Mouse (Mus musculus) testis, postnatal 10 days (tissue): ENCODE results near the gene Gm45140.
"Not testable (repeated sequence)": the region's sequence is repeated elsewhere in the genome, so short reads cannot be mapped to it uniquely, and the experiment has no call there.

Experiments
- DNase-seq: peaks from one replicate; pipeline ENCODE4 v3.0.0; 2021; ENCODE audit warnings: low spot score

Gene Gm45140

DNA sequence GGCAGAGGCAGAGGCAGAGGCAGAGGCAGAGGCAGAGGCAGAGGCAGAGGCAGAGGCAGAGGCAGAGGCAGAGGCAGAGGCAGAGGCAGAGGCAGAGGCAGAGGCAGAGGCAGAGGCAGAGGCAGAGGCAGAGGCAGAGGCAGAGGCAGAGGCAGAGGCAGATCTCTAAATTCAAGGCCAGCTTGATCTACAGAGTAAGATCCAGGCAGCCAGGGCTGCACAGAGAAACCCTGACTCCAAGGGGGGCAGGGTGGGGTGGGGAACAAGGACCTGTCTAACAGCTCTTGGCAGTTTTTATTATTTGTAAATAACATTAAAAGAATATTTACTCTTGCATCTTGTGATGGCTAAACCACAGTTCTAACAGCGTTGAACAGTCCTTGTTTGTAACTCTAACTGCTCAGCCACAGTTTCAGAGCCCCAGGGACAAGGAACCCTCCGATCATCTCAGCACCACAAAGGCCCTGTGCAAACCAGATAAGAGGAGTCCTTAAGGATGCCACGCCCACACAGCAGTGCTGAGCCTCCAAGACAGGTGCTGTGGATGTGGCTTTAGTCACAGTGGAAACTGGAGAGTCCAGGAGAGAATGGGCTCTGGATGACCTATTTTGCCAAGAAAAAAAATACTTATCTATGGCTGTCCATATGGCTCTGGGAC is 59.9 kb downstream of the Gm45140 start:
- no peak for DNase-seq

DNA sequence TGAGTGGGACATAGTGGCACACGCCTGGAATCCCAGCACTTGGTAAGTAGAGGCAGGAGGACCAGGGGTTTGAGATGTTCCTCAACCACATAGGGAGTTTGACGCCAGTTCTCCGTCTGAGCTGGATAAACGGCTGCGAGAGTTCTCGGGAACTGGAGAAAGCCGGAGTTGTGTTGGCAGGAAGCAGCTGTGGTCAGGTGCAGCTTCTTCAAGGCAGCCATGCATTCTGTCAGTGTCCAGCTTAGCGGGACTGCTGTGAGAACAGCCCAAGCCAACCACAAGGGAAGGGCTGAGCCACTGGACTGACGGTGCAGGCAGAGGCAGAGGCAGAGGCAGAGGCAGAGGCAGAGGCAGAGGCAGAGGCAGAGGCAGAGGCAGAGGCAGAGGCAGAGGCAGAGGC is 60.7 kb downstream of the Gm45140 start:
- DNase-seq: no peak

DNA sequence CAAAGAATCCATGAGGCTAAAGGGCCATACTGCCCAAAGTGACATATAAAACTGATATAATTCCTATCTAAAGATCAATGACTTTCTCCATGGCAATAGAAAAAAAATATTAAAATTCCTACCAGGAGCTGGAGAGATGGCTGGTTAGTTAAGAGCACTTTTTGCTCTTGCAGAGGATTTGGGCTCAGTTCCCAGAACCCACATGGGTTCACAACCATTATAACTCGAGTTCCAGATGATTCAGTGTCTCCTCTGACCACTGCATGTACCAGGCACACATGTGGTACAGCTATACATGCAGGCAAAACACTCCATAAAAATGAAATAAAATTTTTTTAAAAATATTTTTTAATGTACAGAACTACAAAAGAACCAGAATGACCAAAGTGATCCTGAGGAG is 61.1 kb downstream of the Gm45140 start:
- no peak for DNase-seq

DNA sequence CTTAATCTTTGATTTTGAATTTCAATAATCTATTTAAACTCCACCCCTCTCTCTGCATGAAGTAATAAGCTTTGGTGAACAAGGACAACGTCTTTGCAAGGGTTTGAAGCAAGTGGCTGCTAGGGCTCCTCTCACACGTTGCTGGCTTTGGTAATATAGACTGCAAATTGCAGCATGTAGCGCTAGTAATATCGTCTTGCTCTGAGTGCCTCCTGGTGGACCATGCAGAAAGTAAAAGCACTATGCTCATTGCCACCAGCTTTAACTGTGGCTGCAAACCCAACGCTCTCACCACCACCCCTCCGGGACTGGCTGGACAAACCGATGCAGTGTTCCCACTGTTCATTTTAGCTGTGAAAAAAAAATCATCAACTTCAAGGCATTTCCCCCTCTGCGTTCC is 65.0 kb downstream of the Gm45140 start:
- peak; percentile 43 for DNase-seq

DNA sequence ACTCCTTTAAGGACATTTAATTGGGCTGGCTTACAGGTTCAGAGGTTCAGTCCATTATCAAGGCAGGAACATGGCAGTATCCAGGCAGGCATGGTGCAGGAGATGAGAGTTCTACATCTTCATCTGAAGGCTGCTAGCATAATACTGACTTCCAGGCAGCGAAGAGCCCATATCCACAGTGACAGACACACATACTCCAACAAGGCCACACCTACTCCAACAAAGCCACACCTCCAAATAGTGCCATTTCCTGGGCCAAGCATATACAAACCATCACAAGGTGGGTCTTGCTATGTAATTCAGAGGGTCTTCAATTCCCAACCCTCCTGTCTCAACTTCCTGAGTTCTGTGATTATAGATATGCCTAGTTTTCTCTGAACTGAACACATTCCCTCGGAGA is 71.3 kb downstream of the Gm45140 start:
- not testable (repeated sequence) for DNase-seq

DNA sequence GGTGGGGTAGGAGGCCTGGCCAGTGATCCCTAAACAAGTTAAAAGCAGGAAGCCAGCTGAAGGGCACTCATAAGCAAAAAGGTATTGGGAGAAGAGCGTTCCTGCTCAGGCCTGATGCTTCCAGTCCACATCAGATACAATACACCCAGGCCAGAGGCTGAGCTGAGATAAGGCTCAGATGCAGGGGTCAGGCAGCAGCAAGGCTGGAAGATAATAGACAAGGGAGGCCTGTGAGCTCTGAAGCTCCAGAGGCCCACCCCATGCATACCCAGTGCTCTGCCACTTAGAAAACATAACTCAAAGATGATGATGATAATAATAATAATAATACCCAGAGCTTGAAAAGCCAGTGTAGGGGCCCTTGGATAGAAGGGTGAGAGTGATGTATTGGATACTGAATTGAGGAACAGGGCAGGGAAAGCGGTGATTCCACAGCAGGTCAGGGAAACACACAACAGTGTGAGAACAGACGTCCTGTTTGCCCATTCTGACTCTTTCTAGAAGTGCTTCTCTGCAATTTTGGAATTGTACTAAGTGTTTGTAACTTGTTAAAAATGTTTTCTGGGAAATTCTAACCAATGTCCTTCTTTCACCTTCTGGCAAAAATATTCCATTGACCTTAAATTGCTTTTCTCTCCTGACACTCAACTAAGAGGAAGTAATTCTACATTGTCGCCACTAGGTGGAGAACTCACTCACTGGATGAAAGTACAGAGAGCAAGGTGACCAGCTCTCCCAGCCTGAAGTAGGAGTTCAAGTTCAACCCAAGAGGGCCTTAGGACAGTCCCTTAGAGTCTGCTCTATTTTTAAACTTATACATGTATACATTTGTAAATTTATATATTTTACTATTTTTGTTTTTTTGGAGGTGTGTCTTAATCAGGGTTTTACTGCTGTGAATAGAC is 72.0 kb downstream of the Gm45140 start:
- DNase-seq: no peak

DNA sequence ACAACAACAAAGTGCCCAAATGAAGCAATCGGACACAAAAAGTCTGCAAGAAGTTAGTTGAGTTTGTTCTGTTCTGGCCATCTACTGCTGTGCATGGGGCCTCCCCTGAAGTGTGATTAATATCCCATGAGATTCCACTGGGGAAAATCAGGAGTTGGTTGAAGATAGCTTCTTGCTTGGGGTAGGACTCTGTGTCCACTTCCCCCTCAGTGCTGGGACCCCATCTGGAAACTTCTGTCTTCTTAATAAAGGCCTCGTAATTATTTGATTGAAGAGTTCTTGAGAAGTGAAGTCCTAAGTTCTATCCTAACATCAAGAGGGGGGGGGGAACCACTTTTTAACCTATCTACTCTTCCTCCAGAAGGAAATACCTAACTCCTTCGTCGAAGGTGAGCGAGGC is 73.4 kb downstream of the Gm45140 start:
- no peak for DNase-seq

DNA sequence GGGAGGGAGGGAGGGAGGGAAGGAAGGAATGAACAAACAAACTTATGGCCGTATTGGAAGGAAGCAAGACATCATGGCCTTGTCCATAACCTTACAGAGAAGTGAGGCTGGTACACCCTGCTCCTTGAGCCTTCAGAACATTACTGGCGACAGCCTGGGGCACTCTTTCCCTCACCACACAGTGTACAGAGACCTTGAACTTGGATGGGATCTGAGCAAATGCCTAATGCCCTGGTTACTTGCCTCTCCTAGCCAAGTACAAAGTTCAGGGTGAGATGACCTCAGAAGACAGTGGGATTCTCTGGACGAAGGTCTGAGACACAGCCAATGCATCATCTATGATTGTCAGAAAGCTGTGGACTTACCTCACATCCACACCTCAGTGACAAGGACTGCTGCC is 75.7 kb downstream of the Gm45140 start:
- no peak for DNase-seq

DNA sequence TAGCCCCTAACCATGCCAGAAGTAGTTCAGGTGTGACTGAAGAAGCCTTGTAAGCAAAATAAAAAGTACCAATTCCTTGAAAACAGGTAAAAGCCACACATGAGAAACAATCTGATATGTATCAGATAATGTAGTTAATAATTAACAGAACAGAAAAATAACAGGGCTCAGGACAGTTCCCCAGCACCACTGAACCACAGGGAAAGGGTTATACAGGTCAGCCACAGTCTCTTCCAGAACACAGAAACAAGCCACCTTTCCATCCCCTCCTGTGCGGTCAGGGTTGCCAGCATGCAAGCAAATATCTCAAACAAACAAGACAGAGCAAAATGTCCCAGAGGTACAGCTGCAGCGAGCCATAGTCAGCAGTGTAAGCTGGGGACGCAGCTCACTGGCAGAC is 76.2 kb downstream of the Gm45140 start:
- DNase-seq: no peak

DNA sequence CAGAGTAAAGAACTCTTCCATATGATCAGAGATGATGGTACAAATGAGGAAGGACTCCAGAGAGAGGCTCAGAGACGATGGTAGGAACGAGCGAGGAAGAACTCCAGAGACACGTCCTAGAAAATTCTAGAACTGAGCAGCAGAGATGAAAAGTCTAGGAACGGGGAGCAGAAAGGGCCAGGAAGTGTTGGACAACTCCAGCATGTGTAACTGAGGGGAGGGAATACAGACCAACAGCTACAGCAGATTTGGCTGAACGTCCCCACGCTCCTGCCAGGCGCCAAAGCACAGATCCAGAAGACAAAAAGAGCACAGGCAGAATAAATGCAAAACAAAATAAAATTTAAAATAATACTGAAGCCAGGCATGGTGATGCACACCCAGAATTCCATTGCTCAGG is 78.7 kb downstream of the Gm45140 start:
- no peak for DNase-seq

DNA sequence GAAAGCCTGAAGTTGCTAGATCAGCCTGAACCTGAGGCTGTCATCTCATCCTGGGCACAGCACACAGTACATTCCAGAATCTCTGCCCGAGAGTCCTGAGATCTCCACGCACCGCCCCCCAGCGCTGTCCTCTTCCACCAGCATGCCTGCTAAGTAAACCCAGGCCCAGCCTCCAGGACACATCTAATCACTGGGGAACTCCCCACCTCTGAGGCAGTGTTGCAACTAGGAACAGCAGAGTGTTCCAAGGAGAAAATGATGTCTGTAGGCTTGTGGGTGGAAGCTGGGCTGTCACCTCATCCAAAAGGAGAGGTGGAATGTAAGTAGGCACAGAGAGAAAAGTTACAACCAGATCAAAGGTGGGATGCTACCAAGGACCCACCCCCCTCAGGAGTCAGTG is 80.4 kb downstream of the Gm45140 start:
- DNase-seq: no peak

DNA sequence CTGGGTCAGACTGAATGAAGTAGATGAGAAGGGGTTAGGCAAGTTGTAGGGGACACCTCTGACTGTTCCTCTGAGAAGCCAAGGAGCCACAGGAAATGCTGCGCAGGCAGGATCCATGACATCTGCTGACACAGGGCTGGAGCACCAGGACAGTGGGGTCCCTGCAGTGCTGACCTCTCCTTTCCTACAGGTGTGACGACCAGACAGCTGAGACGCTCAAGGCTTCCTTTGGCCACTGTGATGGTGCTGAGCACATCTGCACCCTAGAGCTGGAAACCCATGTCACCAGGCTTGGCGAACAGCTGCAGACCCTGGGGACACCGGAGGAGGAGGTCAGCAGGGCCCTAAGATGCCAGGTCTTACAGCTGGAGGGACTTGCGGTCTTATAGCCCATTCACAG is 84.0 kb downstream of the Gm45140 start:
- DNase-seq: no peak

DNA sequence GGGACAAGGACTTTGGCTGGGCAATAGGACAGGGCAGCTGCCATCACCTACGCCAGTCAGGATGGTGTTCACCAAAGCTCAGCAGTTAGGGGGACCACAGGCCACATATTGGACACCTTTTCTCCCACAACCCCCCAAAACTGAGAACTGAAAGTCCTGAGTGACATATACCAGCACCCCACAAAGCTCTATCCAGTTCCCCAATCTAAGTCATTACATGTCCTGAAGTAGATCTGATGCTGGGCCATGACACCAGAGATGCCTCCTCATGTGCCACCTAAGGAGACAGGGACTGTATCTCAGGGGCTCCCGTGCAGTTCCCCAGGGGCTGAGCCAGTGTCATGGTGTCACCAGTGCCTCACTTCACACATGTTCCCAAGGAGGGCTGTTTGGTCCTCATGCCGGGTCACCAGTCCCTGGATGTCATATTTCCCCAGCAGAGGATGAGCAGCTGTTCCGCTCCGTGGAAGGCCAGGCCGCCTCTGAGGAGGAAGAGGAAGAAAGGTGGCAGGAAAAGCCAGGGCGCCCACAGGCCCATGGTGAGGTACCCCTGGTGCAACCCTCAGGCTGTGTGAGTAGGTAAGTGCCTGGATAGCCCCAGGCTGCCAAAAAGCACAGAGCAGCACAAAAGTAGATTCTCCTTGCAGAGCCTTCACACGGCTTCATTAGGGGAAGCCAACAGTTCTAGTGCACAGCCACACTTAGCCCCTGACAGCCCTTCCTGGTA is 85.2 kb downstream of the Gm45140 start:
- DNase-seq: no peak

DNA sequence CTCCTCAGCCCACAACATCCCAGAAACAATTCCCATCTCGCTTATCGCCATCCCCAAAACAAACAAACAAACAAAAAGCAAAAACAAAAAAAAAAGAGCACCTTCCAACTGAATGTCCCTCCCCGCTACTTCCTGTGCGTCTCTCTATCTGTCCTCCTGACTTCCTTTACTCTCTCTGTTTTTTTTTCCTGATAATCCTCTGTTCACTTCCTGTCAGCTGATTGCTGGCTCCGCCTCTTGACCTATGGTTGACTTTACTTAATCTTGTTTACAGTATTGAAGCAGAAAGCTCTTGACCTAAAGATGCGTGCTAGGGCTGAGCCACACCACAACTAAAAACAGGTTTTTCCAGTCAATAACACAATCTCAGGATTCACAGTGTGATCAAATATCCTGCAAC is 87.1 kb downstream of the Gm45140 start:
- no peak for DNase-seq

DNA sequence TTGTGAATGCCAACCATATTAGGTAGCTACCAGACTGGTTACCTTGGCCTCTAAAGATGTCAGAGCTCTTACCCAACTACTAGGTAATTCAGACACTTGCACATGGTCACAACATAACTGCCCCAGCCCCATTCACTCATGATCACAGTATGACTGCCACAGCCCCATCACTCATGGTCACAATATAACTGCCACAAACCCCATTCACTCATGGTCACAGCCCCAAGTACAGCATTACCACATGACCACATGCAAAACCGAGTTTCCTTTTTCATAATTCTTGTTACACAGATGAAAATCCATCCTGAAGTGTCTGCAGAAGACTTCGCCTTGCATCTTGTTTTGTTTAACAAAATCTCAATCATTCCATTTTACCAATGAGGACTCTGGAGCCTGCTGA is 87.5 kb downstream of the Gm45140 start:
- no peak for DNase-seq

DNA sequence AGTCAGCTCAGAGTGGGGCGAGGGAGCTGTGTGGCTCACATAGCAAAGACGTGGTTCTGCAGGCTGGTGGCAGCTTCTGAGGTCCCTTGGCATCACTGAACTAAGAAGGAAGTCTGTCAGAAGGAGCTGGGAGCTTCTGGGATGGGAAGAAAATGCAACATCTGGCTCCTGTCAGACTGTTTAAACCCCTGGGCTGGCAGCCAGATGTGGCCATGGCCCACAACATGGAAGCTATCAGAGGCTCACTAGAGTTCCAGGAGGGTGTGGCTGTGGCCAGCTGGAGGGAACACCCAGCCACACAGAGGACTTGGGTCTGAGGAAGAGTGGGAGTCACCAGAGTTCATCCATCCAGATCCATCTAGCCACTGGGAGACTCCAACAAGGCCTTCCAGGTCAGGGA is 88.7 kb downstream of the Gm45140 start:
- DNase-seq: no peak

DNA sequence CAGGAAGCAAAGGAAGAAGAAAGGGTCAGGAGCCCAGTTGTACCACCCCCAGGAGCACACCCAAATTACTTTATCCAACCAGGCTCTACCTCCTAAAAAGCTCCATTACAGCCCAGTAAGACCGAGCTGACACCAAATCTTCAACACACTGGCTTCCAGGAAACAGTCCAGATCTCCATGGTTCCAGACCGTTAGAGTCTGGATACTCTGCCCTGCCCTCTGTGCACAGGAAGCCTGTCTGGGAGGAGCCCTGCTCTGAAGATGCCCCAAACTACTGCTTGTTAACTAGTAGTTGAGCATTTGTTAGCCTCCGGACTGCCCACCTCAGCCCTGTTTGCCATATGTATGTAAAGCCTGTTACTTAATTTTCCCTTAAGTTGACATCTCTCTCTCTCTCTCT is 89.5 kb downstream of the Gm45140 start:
- DNase-seq: no peak

DNA sequence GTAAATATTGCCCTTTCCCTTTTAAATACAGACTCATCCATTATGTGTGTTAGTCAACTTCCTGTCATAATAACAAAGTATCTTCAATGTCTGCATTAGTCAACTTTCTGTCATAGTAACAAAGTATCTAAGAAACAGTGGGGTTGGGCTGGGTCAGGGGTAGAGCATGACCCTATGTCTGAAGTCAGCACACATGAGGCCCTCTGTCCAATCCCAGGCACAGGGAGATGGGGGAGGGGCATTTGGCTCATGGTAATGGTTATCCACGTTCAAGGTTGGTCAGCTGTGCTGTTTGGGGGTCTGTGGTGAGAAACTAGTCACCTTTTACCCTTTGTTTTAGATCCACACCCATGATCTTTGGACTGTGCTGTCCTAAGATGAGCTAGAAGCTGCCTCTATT is 90.3 kb downstream of the Gm45140 start:
- DNase-seq: no peak

DNA sequence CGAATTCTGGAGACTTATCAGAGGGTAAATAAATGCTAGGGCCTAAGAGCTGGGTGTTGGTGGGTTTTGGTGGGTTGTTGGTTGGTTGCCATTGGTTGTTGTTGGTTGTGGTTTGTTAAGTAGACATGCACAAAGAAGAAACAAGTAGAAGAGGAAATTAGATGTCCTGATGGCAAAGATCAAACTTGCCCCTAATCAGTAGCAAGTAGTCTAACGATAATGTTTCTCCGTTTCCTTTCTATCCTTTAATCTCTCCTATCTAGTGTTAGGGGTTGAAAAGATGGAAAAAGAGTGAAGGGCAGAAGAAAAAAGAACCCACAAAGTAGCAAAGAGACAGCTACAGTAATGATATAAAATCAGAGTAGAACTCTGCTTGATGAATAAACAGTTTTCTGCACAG is 91.0 kb downstream of the Gm45140 start:
- DNase-seq: no peak

DNA sequence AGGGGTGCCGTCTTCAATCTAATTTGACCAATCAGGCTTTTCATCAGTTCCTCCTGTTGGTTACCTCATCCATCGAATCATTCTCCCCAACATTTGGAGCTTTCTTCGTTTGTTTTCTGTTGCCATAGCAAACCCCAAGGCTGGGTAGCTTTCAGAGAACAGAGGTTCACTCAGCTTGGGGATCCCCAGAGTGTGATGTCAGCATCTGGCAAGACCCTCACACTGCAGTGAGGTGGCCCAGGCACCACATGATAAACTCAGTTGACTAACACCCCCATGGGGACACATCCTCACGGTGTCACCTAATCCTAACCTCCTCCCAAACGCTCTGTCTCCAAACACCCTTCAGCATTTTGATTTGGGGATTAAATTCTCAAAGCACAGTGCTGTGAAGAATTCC is 92.3 kb downstream of the Gm45140 start:
- no peak for DNase-seq

DNA sequence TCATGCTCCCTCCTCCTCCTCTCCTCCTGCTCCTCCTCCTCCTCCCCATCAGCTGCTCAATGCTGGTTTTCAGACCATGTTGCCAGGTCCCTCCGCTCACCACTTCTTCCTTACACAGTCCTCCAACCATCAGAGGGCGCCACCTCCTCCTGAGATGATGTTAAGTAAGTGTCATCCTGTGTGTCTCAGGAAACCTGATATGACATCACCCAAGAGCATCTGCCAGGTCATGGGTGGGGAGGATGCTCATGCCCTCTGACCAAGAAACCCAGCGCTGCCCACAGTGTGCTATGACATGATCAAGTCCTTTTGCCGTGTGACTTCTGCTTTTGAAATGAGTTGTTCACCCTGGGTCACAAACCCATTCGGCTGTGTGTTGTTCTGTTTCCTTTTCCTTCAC is 92.8 kb downstream of the Gm45140 start:
- DNase-seq: no peak

DNA sequence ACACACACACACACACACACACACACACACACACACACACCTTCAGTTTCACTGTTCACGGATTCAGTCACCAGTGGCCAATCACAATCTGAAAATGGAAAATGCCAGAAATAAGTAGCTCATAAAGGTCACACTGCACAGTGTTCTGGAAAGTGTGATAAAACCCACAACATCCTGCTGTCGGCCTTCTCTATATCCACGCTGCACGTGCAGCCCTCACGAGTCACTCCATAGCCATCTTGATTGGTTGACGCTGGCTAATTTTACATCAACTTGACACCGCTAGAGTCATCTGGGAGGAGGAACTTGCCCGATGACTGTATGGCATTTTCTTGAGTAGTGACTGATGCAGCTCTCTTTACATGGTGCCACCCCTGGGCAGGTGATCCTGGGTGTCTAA is 93.6 kb downstream of the Gm45140 start:
- no peak for DNase-seq

DNA sequence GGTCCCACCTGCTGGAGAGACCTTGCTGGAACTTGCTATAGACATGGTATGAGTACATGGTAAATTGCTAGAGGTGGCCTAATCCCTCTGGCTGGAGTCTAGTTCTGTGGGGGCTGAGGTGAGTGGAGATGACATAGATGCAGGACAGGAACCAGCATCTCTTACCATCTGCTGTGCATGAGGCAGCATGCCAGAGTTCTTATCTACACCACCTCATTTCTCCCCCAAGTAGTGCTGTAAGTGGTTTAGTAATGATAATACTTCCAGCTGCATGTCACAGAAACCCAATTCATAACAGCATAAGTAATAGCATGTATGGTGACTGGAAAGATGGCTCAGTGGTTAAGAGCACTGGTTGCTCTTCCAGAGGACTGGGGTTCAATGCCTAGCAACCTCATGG is 95.1 kb downstream of the Gm45140 start:
- DNase-seq: no peak
